ENCODE assay signal across 3 mouse cellular contexts in the genomic region with DNA sequence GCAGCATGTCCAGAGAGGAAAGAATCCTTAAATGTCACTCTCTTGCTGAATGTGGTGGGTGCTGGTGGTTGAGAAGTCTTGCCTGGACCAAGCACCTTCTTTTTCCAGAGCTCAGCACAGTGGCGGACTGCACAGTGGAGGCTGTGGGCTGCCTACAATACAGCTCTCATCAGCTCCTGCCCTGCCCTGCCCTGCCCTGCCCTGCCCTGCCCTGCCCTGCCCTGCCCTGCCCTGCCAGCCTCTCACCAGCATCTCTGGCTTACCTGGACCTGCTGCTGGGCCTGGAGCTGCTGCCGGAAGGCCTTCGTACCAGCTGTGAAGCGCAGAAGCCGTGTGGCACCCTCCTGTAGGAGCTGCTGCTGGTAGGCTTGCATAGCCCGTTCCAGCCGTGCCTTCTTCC. TPM values are rescaled to one million over a fixed set of nuclear protein-coding genes. Genes with fewer than 3 reads are reported as not detected.
DNase-seq lines count a peak whose midpoint lies in the region; ATAC-seq and TF ChIP-seq lines count a peak whose summit lies in the region.
"Not testable (repeated sequence)": the region's sequence is repeated elsewhere in the genome, so short reads cannot be mapped to it uniquely, and the experiment has no call there.

No protein-coding gene starts in this region.

- H3K27ac ChIP-seq in forebrain, embryonic 11.5 days (ENCODE audit: low read depth, low read length); stomach, postnatal 0 days (replicated peaks): not testable (repeated sequence)

- not testable (repeated sequence) for ATAC-seq in forebrain, embryonic 11.5 days (replicated peaks; ENCODE audit: low FRiP score)
- ATAC-seq in stomach, postnatal 0 days (ENCODE audit: low FRiP score, low TSS enrichment) = peak; percentile 20

- 95% methylated on average over 3 of the region's 7 CpGs for WGBS in forebrain, embryonic 11.5 days
- 58% methylated on average over 3 of the region's 7 CpGs for WGBS in stomach, postnatal 0 days

- DNase-seq in forebrain, embryonic 11.5 days (ENCODE audit: low spot score) = peak; percentile 15
- peak; percentile 92 for DNase-seq in heart, adult 11 months
- DNase-seq in stomach, postnatal 0 days (ENCODE audit: low spot score) = not testable (repeated sequence)

- not testable (repeated sequence) for H3K9me3 ChIP-seq in forebrain, embryonic 11.5 days (ENCODE audit: control insufficient read depth, low read length); stomach, postnatal 0 days (ENCODE audit: control insufficient read depth, low read length)

- not testable (repeated sequence) for H3K4me2 ChIP-seq in forebrain, embryonic 11.5 days (ENCODE audit: low read depth, low read length, severe bottlenecking); stomach, postnatal 0 days (replicated peaks; ENCODE audit: low read depth)

- not testable (repeated sequence) for TF ChIP-seq CTCF in stomach, postnatal 0 days (IDR thresholded peaks at IDR 0.05; ENCODE audit: low read depth)

- H3K36me3 ChIP-seq in forebrain, embryonic 11.5 days (ENCODE audit: control insufficient read depth, insufficient read depth, low read length); stomach, postnatal 0 days (ENCODE audit: control insufficient read depth, insufficient read depth, low read length): not testable (repeated sequence)

- not testable (repeated sequence) for H3K27me3 ChIP-seq in forebrain, embryonic 11.5 days (ENCODE audit: control insufficient read depth, insufficient read depth, low read length); stomach, postnatal 0 days (ENCODE audit: control insufficient read depth, insufficient read depth, low read length)

- TF ChIP-seq EP300 in stomach, postnatal 0 days (optimal IDR thresholded peaks at IDR 0.05) = not testable (repeated sequence)

- H3K4me1 ChIP-seq in forebrain, embryonic 11.5 days (replicated peaks; ENCODE audit: control insufficient read depth, insufficient read depth, low read length); stomach, postnatal 0 days (replicated peaks; ENCODE audit: control insufficient read depth, insufficient read depth): not testable (repeated sequence)

- H3K4me3 ChIP-seq in forebrain, embryonic 11.5 days (ENCODE audit: low read depth, low read length); stomach, postnatal 0 days (ENCODE audit: low read depth, low read length): not testable (repeated sequence)

- not testable (repeated sequence) for H3K9ac ChIP-seq in forebrain, embryonic 11.5 days (ENCODE audit: low read length); stomach, postnatal 0 days (ENCODE audit: low read length)

RNA-seq across cellular contexts. Expression of a gene that starts 57.9 kb away (rescaled TPM):
- 12.9 and 14.9 TPM in 2 replicates for polyA plus RNA-seq in forebrain, embryonic 11.5 days (2014; fragmentation: Nextera tagmentation; extraction: Ambion mirVana)
- 5.7 and 7.4 TPM in 2 replicates for polyA plus RNA-seq in stomach, postnatal 0 days (2015; fragmentation: Nextera tagmentation; extraction: Ambion mirVana)
